23 mouse cellular contexts compared by ENCODE assay signal in the genomic region with DNA sequence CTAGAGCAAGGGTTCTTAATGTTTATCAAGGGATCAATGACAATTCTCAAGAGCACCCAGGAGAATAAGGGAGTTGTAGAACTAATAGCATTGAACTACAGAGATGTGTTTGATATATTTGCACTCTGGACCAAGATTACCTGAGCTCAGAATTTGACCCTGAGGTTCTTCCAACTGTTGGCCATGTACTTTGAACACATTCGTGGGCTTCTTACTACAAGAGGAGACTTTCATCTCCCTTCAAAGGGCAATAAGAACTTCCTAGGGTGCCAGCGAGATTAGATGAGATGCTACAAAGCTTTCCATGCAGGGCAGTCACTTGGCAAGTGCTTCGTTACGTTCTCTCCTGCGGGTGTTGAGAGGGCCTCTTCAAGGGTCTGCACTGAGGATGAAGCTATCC. TPM values are rescaled to one million over a fixed set of nuclear protein-coding genes. Genes with fewer than 3 reads are reported as not detected.
DNase-seq lines count a peak whose midpoint lies in the region; ATAC-seq and TF ChIP-seq lines count a peak whose summit lies in the region.
"Had no signal": no experiment of that assay in that cellular context is flagged by ENCODE, and none has a peak within 500 bp of the region (broad histone marks: within the 10 kb centered on the region; RNA-seq: fewer than 3 reads in every experiment).

No protein-coding gene starts in this region.

- 0 out of 2 replicates have a peak, but pooled peaks have one; percentile 8 for TF ChIP-seq EP300 in lung, postnatal 0 days (IDR thresholded peaks at IDR 0.05)

- no peak overlapping the region for H3K27ac ChIP-seq in lung, postnatal 0 days (ENCODE audit: low read length)
- H3K27ac ChIP-seq in liver, embryonic 15.5 days (replicated peaks): peak overlapping the region; percentile 71
- H3K27ac ChIP-seq in midbrain, embryonic 15.5 days: no peak overlapping the region
- H3K27ac ChIP-seq: embryonic facial prominence, embryonic 10.5 days; forebrain, embryonic 13.5 days; heart, embryonic 10.5 days; hindbrain, embryonic 12.5 days had no signal

- TF ChIP-seq CTCF in lung, postnatal 0 days (IDR thresholded peaks at IDR 0.05): no peak

- ATAC-seq in lung, postnatal 0 days: no peak
- ATAC-seq in liver, embryonic 15.5 days (ENCODE audit: insufficient read depth): no peak
- ATAC-seq in midbrain, embryonic 15.5 days (replicated peaks): no peak
- ATAC-seq: CD4-positive, CD25-positive, alpha-beta regulatory T cell, adult 4 months; forebrain, embryonic 13.5 days; forebrain, postnatal 0 days had no signal

- H3K4me2 ChIP-seq in lung, postnatal 0 days (replicated peaks; ENCODE audit: low read depth, low read length): no peak overlapping the region
- peak overlapping the region; percentile 46; the same call in 1 of the 2 replicates for H3K4me2 ChIP-seq in liver, embryonic 15.5 days
- H3K4me2 ChIP-seq in midbrain, embryonic 15.5 days: no peak overlapping the region
- H3K4me2 ChIP-seq: forebrain, embryonic 13.5 days; hindbrain, embryonic 12.5 days had no signal

- peaks cover 9% of the 10 kb centered on the region; the same call in 1 of the 2 replicates for H3K4me1 ChIP-seq in lung, postnatal 0 days (ENCODE audit: insufficient read depth, low read depth, low read length)
- peaks cover 40% of the 10 kb centered on the region for H3K4me1 ChIP-seq in liver, embryonic 15.5 days (replicated peaks)
- H3K4me1 ChIP-seq in midbrain, embryonic 15.5 days: no peaks in the 10 kb centered on the region
- H3K4me1 ChIP-seq: forebrain, embryonic 13.5 days; hindbrain, embryonic 12.5 days had no signal

- H3K9me3 ChIP-seq in lung, postnatal 0 days (ENCODE audit: low read length): no peaks in the 10 kb centered on the region
- no peaks in the 10 kb centered on the region for H3K9me3 ChIP-seq in liver, embryonic 15.5 days (replicated peaks)
- H3K9me3 ChIP-seq in midbrain, embryonic 15.5 days: no peaks in the 10 kb centered on the region
- H3K9me3 ChIP-seq: embryonic facial prominence, embryonic 10.5 days; forebrain, embryonic 13.5 days; G1E; heart, embryonic 10.5 days; hindbrain, embryonic 12.5 days had no signal

- peak; percentile 57 for DNase-seq in heart, adult 11 months
- DNase-seq in heart, adult 9 months (ENCODE audit: low spot score in 2 of 2): no peak
- DNase-seq in lung, postnatal 0 days (ENCODE audit: low spot score): no peak
- no peak for DNase-seq in lung, postnatal 10 days
- DNase-seq in ovary, postnatal 10 days (ENCODE audit: low spot score): no peak
- DNase-seq: adrenal gland, adult 8-10 months; adrenal gland, postnatal 36 days; B cell, adult 2 months; cerebellum, adult 2 months; cerebellum, postnatal 10 days; forebrain, postnatal 0 days; gastrocnemius, postnatal 25 days; heart, postnatal 10 days; heart, postnatal 4 days had no signal

- H3K9ac ChIP-seq in lung, postnatal 0 days (replicated peaks; ENCODE audit: low read depth): no peak overlapping the region
- peak overlapping the region; percentile 37; the same call in 1 of the 2 replicates for H3K9ac ChIP-seq in liver, embryonic 15.5 days
- no peak overlapping the region for H3K9ac ChIP-seq in midbrain, embryonic 15.5 days
- H3K9ac ChIP-seq: forebrain, embryonic 13.5 days; forebrain, postnatal 0 days; hindbrain, embryonic 12.5 days had no signal

- H3K27me3 ChIP-seq in lung, postnatal 0 days (replicated peaks; ENCODE audit: insufficient read depth, low read length): no peaks in the 10 kb centered on the region
- no peaks in the 10 kb centered on the region for H3K27me3 ChIP-seq in liver, embryonic 15.5 days
- H3K27me3 ChIP-seq in midbrain, embryonic 15.5 days (replicated peaks): no peaks in the 10 kb centered on the region
- H3K27me3 ChIP-seq: forebrain, embryonic 13.5 days had no signal

- 64% methylated on average over 5 of the region's 5 CpGs for WGBS in lung, postnatal 0 days
- WGBS in liver, embryonic 15.5 days (ENCODE audit: insufficient replicate concordance): 73% methylated on average over 5 of the region's 5 CpGs
- WGBS in midbrain, embryonic 15.5 days: 82% methylated on average over 5 of the region's 5 CpGs

- H3K4me3 ChIP-seq in lung, postnatal 0 days (ENCODE audit: low read depth, low read length): no peak overlapping the region
- no peak overlapping the region for H3K4me3 ChIP-seq in liver, embryonic 15.5 days (replicated peaks)
- H3K4me3 ChIP-seq in midbrain, embryonic 15.5 days: no peak overlapping the region
- H3K4me3 ChIP-seq: embryonic facial prominence, embryonic 10.5 days; forebrain, embryonic 13.5 days; heart, embryonic 10.5 days; hindbrain, embryonic 12.5 days had no signal

- no peaks in the 10 kb centered on the region for H3K36me3 ChIP-seq in lung, postnatal 0 days (ENCODE audit: insufficient read depth, low read length)
- H3K36me3 ChIP-seq in liver, embryonic 15.5 days (replicated peaks): no peaks in the 10 kb centered on the region
- H3K36me3 ChIP-seq in midbrain, embryonic 15.5 days (replicated peaks): no peaks in the 10 kb centered on the region
- H3K36me3 ChIP-seq: embryonic facial prominence, embryonic 10.5 days; G1E; heart, embryonic 10.5 days; hindbrain, embryonic 12.5 days had no signal

RNA-seq across cellular contexts. Expression of gene Acsl5, which starts 4.2 kb away (rescaled TPM):
- 110 and 130 TPM in 2 replicates for polyA plus RNA-seq in lung, postnatal 0 days (2015; fragmentation: Nextera tagmentation; extraction: Ambion mirVana)
- 154 and 157 TPM in 2 replicates for polyA plus RNA-seq in liver, embryonic 15.5 days (2015; fragmentation: Nextera tagmentation; extraction: Ambion mirVana)
- polyA plus RNA-seq in midbrain, embryonic 15.5 days (2015; fragmentation: Nextera tagmentation; extraction: Ambion mirVana): 13.4 and 15.7 TPM in 2 replicates

RNA-seq across cellular contexts. Expression of gene Gucy2g, which starts 6.5 kb away (rescaled TPM):
- 0.05 and 0.18 TPM in 2 replicates for polyA plus RNA-seq in lung, postnatal 0 days (2015; fragmentation: Nextera tagmentation; extraction: Ambion mirVana)
- not detected in 2 replicates for polyA plus RNA-seq in liver, embryonic 15.5 days (2015; fragmentation: Nextera tagmentation; extraction: Ambion mirVana)
- polyA plus RNA-seq in midbrain, embryonic 15.5 days (2015; fragmentation: Nextera tagmentation; extraction: Ambion mirVana): not detected in 2 replicates
- polyA plus RNA-seq: embryonic facial prominence, embryonic 10.5 days; forebrain, embryonic 13.5 days; G1E; heart, embryonic 10.5 days; heart, embryonic 14.5 days; hindbrain, embryonic 12.5 days had no signal
